Mouse (Mus musculus): ENCODE results near the gene Syce1.

- no peak for TF ChIP-seq CTCF (IDR thresholded peaks at IDR 0.05; ENCODE audit: borderline replicate concordance, insufficient read depth, low read depth, low read length)
- TF ChIP-seq POLR2A (IDR thresholded peaks at IDR 0.05; ENCODE audit: borderline replicate concordance, insufficient read depth, low read length): no peak
Measured at GRCm38 (mm10) chr7:140747402-140747801, 40.2 kb downstream of the Syce1 start.

Data from cerebellum, adult 2 months (tissue).